Mouse (Mus musculus) liver, postnatal 0 days (tissue): ENCODE measurements around the gene Bcl2l13.

Source experiments
- CTCF ChIP-seq: sonication (generic); IDR thresholded peaks from 2 replicates; pipeline ENCODE4 v1.5.1; 2016; ENCODE audit warnings: antibody characterized with exemption, low read depth
- EP300 ChIP-seq: IDR thresholded peaks from 2 replicates; pipeline ENCODE4 v1.6.1; 2016; ENCODE audit warnings: antibody characterized with exemption, low read depth, mild to moderate bottlenecking

DNA sequence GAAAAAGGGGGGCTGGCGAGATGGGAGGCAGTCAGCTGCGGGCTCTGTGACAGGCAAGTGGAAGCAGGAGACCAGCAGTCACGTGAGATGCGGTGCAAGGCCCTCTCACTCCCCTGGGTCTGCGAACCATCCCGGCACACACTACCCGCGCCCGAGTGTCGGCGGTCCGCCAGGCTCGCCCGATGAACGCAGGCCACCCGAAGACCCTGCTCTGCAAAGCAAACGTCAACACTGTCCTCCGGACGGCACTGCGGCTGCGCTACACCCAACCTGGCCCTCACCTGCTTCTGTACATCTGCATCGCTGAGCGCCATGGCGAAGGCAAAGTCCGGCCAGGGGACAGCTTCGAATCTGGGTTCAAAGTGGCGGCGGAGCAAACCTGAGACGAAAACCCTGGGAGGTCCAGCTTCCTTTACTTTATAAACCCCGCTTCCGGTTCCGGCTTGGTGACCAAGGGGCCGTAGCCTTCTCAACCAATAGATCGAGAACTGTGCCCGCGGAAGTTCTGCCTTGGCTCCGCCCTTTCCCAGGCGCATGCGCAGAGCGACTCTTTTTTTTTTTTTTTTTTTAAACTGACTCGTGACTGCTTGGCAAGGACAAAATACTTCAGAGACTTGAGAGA lies 13.6 kb upstream of the Bcl2l13 start, which contains the start of gene Atp6v1e1:
- TF ChIP-seq CTCF (no peak), EP300 (peak; percentile 38; the same call in 1 of the 2 replicates)
